Mouse (Mus musculus): ENCODE measurements around the gene Tnik.

GRCm38 (mm10) chr3:28543380-28543984 is 280.5 kb downstream of the Tnik start:
- TF ChIP-seq POLR2A (IDR thresholded peaks at IDR 0.05; ENCODE audit: insufficient read depth, low read length): no peak
- peak; percentile 36 for TF ChIP-seq CTCF (IDR thresholded peaks at IDR 0.05; ENCODE audit: low read depth, low read length)
